Mouse (Mus musculus) stomach, postnatal 0 days (tissue): ENCODE data around the gene Sez6l.

ENCODE experiments used
- CTCF ChIP-seq: IDR thresholded peaks from 2 replicates; pipeline ENCODE4 v1.5.1; 2016; ENCODE audit warnings: antibody characterized with exemption, low read depth, mild to moderate bottlenecking, moderate library complexity
- EP300 ChIP-seq: optimal IDR thresholded peaks from 2 replicates; pipeline ENCODE3; 2016; ENCODE audit warnings: antibody characterized with exemption

- TF ChIP-seq CTCF (no peak), EP300 (no peak)
Observed at GRCm38 (mm10) chr5:112577750-112578149, 765 bp upstream of the Sez6l start.
